Mouse (Mus musculus) layer of hippocampus, adult 18-20 months (tissue): ENCODE results near the gene Prkce. TPM values are rescaled to one million over a fixed set of nuclear protein-coding genes. Genes with fewer than 3 reads are reported as not detected.
A peak's percentile ranks its signal among the peaks of the same experiment; 100 is the strongest.

Source experiments
- DNase-seq, 2 experiments: peaks; one replicate each; pipeline ENCODE4 v3.0.0; 2022; ENCODE audit warnings: low spot score in 2 of 2
- total RNA-seq, 2 experiments: library from RNA; stranded (reverse); gene quantifications; 2 replicates each; pipeline ENCODE4 v1.2.3; 2021

The Prkce gene
- total RNA-seq, 2 experiments from 2014 or later: 388 to 410 TPM

DNA sequence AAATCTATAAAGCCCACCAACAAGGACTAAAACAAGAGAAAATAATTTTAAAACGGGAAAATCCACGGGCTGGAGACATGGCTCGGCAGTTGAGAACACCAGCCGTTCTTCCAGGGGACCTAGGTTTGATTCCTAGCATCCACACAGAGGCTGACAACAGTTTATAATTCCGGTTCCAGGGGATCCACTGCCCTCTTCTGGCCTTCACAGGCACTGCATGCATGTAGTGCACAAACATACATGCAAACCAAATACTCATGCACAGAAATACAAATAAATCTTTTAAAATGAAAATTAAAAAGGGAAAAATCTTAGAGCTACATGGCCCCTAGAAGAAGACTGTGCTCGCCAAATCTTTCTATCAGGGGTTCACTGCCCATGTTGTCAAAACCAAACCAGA is 87.4 kb downstream of the Prkce start:
- DNase-seq: no peak

DNA sequence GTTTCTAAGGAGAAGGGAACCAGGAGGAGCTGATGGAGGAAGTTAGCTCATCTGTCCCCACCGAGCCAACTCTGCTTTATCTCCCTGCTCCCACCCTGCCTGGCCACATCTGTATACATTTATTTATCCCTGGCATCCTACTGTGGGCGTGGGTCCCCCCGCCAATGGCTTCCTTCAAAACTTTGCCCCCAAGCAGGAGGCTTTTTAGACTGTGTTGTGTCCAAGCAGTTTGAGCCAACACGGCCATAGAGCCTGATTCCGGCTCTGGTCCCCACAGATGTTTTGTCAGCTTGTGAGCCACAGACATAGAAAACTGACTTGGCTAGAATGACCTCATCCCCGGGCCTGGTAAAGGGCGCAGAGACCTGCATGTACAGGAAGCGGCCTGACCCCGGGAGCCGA is 89.1 kb downstream of the Prkce start:
- DNase-seq: no peak

DNA sequence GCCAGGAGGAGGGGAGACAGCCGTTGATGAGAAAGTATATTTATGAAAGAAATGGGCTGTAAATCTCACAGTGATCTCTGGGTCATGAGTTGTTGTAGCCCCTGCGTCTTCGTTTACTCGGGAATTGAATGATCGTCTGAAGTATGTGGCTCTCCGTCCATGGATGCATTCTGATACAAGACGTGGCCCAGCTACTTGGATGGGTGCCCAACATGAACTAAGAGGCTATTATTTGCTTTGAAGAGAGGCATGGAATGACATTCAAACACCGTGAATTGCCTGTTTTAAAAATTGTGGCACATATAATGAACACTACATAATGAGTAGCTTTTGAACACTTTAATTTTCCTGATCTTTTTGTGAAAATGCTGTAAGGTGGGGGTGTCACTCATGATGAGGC is 93.5 kb downstream of the Prkce start:
- no peak for DNase-seq

DNA sequence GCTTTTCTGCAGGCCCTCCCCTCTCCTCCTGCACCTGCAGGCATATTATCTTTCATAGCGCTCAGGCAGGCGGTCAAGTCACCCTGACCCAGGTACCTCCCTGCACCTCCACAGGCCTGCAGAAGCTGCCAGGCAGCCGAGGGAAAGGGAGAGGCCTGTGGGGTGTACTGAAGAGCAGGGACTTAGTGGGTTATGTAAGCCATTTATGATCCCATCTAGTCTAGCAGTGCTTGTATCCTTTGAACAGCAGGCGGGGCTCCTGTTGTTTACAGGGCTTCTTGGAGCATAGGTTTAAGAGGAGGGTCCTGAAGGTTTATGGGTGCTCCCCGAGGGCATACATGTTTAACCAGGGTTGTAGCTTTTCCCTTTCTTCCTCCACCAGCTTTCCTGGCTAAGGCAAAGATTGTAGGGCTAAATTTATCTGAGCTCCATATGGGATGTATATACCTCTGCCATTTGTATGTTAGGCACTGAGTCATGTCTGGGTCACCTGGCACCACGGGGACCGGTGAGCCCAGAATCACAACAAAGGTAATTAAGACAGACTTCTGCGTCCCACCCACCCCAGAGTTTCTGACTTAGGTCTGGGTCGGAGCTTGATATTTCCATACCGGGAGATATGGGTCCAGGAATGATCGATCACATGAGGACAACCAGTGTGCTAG is 96.5 kb downstream of the Prkce start:
- DNase-seq: peak in 1 of 2 experiments; percentile 51

DNA sequence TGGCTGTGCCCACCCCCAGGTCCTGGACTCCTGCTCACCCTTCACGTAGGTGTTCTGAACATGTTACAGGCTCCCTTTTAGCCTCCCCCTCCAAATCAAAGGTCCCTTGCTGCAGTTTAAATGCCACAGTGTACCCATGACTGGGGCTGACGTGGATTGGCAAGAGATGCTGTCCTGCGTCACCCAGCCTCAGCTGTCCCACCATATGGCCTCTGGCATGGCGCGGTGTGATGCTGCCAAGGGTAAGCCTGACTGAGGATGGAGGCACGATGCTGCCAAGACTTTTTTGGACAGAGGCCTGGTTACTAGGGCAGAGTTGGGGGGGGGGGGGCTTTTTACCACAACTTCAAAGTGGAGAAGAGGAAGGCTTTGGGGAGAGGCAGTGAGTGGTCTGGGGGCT is 98.5 kb downstream of the Prkce start:
- peak; percentile 89 to 95 for DNase-seq

DNA sequence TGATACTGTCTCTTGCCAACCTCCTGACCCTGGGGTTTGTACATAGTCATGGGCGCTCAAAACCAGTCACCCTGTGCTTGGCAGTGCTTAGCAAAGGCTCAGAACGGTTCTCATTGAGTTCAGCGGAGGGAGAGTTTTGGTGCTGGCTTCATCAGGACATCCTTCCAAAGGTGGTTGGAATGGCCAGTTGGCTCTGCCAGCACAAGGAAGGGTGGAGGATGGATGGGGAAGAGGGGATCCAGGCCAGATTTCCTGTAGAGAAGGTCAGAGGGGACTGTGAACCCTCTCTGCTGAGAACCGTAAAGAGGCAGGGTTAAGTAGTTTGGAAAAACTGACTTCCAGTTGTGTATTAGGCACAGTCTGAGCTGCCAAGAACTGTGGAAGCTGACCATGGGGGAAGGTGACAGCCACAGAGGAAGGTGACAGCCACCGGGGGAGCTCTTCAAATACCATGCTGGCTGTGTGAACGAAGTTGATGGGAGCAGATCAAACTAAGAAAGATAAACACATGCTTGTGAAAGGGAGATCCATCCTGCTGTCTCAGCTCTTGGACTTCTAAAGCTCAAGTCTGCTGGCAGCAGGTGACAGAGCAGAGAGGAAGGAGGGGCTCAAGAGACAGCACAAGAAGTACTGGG is 99.7 kb downstream of the Prkce start:
- no peak for DNase-seq

DNA sequence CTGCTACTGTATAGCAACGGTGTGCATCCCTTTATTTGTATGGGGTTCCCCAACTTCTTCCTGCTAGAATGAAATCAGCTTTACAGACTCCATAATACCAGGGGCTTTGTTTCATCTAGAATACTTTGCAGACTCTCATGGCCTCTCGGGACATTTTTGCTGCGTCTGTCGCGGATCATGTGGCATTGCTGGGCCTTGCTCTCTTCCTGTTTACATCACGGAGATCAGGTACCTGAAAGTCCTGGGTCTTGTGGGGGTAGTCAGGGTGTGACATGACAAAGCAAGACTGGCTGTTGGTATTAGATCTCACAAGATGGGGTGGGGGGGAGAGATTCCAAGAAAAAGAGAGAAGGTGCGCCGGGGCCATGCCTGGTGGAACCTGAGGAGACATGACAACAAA is 102.1 kb downstream of the Prkce start:
- no peak for DNase-seq

DNA sequence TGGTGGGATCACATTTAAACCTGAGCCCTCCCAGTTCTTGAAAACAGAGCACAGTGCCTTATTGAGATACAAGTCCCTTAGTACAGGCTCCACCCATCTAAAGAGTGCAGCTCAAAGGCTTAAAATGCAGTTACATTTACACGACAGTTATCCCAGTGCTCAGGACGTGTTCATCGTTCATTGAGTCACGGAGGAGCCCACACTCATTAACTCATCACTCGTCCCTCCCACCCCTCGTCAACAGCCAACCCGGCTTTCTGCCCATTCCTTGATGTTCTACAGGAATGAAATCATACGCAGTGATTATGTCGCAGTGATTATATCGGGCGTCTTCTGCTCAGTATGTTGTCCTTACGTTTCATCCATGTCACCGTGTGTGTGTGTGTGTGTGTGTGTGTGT is 102.9 kb downstream of the Prkce start:
- DNase-seq: peak in 1 of 2 experiments; percentile 55

DNA sequence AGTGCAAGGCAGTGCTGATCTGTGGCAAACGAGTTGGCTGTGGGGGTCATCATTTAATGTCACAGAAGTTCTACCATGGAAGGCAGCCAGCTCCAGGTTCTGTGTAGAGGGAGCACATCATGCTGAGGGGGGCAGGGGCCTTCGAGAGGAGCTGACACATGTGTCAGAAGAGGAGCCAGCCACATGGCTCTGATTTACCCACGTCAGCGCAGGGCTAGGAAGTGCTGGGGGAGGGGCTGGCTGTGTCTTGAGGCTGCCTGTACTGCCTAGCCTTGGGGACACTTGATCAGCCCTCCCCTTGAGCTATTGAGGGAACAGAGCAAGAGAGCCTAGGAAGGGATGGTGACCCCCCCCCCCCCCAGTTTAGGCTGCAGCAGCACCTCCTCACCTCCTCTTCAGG is 103.7 kb downstream of the Prkce start:
- DNase-seq: no peak

DNA sequence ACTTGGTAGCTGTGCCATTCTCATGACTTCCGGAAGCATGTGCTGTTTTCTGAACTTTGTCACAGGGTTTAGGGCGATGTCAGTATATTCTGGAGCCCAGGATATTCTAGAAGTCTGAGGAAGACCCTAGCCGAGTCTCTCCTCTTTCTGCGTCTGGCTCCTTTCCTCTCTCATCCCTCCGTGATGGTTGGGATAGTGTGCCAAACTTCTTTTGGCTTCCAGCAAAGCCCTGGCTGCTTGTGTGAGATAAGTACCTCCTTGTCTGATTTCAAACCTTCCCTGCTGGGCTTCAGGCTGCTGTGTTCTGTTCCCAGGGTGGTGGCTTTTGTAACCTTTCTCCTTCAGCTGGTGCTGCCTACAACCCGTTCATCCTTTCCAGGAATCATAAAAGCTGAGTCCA is 105.4 kb downstream of the Prkce start:
- DNase-seq: no peak

DNA sequence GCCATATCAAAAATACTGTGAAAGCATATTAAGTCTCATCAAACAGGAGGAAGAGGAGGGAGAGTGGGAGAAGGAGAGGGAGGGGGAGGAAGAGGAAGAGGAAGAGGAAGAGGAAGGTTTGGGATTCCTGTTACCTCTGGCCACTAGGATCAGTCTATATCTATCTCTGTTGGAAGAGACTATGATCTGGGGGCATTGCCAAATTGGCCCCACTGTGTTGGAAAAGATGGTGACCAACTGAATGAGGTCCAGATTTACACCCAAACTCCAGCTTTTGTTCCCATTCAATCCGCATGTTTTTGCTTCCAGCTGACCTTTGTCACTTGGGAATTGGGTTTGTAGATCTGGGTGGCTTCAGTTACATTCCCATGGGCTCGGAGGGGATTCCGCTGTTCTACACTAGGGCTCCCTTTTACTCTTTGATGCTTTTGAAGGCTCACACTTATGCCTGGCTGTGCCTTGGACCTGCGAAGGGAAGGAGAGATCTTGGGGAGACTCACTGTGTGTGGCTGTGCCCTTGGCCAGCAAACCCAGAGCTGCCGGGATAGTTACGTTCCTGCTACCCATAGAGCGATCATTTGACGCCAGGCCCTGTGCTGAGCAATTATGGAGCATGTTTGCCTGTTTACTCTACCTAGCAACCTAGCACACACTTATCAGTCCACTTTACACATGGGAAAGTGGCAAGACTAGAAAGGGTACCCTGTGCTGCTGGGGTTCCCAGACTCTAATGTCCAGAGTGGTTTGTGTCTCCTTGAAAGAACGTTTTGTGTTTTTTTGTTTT is 106.2 kb downstream of the Prkce start:
- no peak for DNase-seq

DNA sequence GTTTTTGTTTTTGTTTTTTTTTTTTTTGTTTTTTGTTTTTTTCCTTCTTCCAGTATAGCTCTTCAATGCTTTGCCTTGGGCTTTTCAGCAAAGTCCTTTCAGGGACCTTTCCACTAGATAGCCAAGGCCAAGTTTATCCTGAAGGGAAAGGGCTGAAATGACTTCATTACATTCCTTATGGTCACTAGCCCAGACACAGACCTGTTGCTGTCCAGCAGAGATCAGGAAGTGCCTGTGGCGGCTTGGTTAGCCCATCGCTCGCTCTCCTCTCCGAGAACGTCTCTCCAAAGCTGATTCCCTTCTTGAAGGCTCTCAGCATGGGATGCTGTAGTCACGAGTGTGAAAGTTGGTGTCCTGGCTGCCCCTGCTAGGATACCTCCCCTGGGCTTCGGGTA is 106.8 kb downstream of the Prkce start:
- DNase-seq: no peak

DNA sequence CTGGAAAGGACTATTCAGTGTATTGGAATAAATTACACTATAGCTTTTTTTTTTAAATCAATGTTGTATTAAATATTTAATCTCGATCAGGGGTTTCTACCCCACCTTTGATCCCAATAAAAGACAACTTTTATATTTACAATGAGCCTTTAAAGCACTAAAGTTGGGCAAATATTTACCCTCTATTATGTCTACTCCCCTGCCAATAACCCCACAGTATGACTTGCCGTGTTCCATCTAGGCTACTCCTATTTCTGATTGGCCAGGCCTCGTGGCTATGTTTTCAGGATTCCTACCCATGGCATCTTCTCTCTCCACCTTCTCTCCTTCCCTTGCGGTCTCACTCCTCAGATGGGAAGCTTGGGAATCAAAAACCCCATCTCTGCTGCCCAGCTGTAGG is 108.8 kb downstream of the Prkce start:
- no peak for DNase-seq

DNA sequence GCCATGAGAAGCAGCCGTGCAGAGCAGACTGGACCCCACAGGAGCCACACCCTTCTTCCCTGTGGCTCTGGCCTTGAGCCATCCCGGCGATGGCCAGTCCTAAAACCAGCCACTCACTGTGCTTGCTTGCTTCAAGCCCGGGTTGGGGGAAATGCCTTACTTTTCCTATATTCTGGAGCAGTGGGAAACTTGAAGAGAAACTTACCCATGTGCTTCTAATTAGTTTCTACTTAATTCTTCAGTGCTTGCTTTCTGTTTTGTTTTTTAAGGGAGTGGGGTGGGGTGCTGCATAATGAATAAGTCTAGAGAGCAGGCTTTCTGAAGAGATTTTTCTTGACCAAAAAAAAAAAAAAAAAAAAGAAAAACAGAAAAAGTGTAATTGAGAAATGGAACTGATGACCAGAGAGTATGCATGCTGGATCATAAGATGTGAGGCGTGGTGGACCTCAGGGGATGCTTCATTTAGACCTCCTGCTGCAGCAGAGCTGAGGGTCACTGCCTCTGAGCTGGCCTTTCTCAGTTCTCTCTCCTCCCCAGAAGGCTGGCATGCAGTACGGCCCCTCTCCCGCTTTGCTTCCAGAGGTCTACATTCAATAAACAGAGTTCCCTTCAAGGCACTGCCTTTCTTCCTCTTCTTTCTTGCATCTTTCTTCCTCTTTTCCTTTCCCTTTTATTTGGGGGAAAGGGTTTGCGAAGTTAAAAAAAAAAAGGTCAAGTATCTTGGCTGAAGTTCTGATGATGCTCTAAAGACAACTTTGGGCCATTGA is 109.6 kb downstream of the Prkce start:
- DNase-seq: no peak

DNA sequence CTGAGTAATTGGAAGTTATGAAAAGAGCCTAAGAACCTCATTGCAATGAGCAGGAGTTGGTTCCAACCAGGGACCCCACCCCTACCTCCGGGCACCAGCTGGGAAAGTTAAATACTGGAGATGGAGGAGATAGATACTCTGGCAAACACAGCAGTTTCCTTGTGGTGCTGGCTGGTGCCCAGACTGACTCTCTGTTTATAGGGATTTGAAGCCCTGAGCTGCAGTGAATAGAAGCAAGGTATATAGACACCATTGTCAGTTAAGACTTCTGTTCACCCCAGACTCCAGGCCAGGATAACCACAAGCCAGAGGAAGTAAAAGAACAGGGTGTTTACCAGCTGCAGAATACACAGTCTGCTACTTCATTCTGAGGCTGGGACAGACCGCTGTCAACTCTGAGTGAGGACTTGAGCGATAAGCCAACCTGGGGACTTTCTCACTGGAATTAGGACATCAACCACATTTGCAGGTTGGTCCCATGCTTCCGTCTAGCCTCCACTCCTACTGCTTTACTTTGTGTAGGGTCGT is 110.5 kb downstream of the Prkce start:
- DNase-seq: no peak

DNA sequence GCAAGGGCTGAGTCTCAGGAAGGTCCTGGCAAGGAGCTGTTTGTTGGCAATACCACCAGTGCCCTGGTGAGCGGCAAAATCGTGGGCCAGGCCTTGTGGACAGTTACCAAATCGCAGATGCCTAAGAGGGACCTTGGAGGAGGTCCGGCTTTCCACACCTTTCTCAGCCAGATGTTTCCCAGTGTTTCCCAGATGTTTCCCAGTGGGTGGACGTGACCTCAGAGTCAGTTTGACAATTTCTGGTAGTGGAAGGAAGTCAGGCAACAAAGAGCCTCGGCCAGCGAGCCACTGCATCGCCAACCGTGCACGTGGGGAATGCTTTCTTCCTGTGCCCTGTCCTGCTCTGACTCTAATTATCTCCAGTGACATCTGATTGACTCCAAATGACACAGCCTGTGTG is 112.2 kb downstream of the Prkce start:
- no peak for DNase-seq

DNA sequence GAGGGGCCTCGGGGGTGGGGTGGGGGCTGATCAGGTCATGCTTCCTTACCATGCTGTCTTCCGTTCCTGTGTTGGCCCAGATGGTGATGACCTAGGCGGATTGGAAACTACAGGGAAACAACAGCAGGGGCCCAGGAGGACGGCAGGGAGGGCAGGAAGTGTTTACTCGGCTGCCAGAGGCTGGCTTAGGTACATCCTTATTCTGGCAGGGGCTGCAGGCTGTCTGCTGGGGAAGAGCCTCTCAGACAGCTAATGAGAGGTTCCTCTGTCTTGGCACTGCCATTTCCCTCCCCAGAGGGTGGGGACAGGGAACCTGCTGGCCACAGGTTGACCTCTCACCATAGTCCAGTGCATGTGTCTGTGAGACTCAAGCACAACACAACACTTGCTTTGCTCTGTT is 116.2 kb downstream of the Prkce start:
- DNase-seq: no peak

DNA sequence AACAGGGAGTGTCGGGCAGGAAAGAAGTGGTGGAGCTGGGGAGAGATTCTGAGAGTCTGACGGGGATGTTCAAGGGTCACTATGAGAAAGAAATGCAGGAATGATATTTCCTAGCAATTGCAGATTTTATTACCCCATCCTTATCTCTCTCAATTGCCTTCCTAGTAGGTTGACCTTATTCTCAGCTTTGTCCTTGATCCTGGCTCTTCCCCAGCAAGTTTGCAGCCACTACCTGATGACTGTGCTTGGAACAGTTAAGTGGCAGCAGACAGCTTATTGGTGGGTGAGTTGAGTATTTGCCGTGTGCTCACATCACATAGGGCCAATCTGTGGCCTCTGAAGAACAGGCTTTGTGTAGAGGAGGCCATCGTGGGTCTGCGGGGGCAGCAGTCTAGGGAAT is 117.5 kb downstream of the Prkce start:
- no peak for DNase-seq

DNA sequence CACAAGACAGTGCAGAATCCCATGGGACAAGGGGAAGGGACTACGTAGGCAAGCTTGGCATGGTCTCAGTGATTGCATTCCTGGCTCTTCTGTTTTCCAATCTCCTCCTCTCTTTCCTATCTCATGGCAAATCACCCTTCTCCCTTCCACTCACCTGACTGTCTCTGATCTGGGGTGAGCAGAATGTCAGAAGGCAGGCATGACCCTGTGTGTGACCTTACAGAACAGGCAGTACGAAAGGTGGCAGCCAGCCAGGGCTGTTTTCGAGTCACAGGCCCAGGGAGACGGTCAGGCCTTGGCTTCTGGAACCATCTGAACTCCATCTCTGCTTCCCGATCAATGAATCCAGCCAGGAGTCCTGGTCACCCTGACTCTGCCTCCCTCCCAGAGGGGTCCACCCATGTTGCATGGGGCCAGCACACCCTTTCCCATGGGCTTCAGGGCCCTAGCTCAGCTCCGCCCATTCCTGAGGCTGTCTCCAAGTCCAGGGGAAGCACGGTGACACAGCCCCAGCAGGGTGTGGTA is 119.2 kb downstream of the Prkce start:
- DNase-seq: no peak

DNA sequence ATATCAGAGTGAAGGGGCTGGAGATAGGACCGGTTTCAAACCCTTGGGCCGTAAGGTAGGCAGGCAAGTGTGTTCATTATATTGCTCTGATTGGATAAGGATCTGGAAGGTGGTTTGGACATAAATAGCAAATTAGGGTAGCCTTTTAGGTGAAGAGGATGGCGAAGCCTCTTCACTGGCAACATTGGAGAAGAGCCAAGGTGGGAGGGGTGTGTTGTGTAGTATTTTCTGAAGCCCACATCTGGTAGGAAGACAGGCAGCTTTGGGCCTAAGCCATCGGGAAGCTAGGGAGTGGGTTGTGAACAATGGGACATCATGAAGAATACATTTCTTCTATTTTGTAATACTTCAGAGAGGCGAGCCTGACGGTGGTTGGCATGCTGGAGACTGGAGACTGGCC is 125.1 kb downstream of the Prkce start:
- DNase-seq: no peak

DNA sequence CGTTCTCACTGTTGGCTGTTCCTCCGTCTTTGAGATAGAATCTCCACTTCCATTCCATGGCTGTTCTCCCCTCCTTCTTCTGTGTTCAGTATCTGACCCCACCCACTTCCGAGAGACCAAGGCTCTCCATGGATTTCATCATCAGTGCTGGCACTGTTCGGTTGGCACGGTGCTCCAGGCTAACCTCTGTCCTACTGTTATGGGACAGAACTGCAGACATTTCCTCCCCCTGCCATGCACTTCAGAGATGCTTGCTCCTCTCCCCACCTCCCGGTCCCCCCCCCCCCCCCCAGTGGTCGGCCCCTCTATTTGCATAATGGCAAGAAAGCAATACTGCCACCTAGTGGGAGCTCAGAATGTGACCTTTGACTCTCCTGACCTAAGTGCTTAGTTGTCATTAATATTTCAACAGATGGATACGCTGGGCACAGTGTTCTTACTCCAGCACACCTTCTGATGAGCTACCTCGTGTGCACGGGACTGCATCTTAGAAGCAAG is 125.7 kb downstream of the Prkce start:
- DNase-seq: no peak
